Mouse (Mus musculus) heart, embryonic 11.5 days (tissue): ENCODE measurements at regions not wholly inside any gene's neighbourhood (a gene's known extent, or its start where the extent isn't known, plus 50 kb on each side); places are given as distances from the start of the nearest gene placed in this dataset.

Source experiments
- ATAC-seq: fragments of 200-750 bp; cut with Nextera tagmentation; replicated peaks from 2 replicates; pipeline ENCODE4 v1.8.0; 2017; ENCODE audit warnings: moderate library complexity; ENCODE audit not compliant: insufficient number of reproducible peaks, low FRiP score, low TSS enrichment
- H3K27ac ChIP-seq: fragments of 300-500 bp; sonication (generic); 2 replicates; pipeline ENCODE4 v1.5.1; 2014; ENCODE audit warnings: mild to moderate bottlenecking, low read depth, low read length
- H3K27me3 ChIP-seq: fragments of 300-500 bp; sonication (generic); 2 replicates; pipeline ENCODE4 v1.6.1; 2014; ENCODE audit warnings: mild to moderate bottlenecking, low read length, mixed read lengths; ENCODE audit not compliant: control insufficient read depth, insufficient read depth
- H3K36me3 ChIP-seq: fragments of 300-500 bp; sonication (generic); 2 replicates; pipeline ENCODE4 v1.6.1; 2014; ENCODE audit warnings: mild to moderate bottlenecking, low read length, moderate library complexity, mixed read lengths; ENCODE audit not compliant: control insufficient read depth, insufficient read depth
- H3K4me1 ChIP-seq: fragments of 300-500 bp; sonication (generic); 2 replicates; pipeline ENCODE4 v1.6.1; 2014; ENCODE audit warnings: low read length; ENCODE audit not compliant: control insufficient read depth, insufficient read depth
- H3K4me2 ChIP-seq: fragments of 300-500 bp; sonication (generic); 2 replicates; pipeline ENCODE4 v1.6.1; 2014; ENCODE audit warnings: mild to moderate bottlenecking, moderate library complexity
- H3K4me3 ChIP-seq: fragments of 300-500 bp; sonication (generic); 2 replicates; pipeline ENCODE4 v1.5.1; 2014; ENCODE audit warnings: low read depth, low read length
- H3K9ac ChIP-seq: fragments of 300-500 bp; sonication (generic); 2 replicates; pipeline ENCODE4 v1.6.1; 2014; ENCODE audit warnings: mild to moderate bottlenecking, low read depth, low read length, moderate library complexity
- H3K9me3 ChIP-seq: fragments of 300-500 bp; sonication (generic); replicated peaks from 2 replicates; pipeline ENCODE4 v1.6.1; 2016; ENCODE audit warnings: low read length; ENCODE audit not compliant: control insufficient read depth
- WGBS: fragments of 180-500 bp; shearing (Covaris S2); extraction: QIAGEN DNeasy Blood & Tissue Kit; methylation state at CpG from one replicate; pipeline ENCODE4 v1.1.7; 2014; ENCODE audit not compliant: insufficient replicate concordance; 5-methylcytosine and 5-hydroxymethylcytosine counted together

DNA sequence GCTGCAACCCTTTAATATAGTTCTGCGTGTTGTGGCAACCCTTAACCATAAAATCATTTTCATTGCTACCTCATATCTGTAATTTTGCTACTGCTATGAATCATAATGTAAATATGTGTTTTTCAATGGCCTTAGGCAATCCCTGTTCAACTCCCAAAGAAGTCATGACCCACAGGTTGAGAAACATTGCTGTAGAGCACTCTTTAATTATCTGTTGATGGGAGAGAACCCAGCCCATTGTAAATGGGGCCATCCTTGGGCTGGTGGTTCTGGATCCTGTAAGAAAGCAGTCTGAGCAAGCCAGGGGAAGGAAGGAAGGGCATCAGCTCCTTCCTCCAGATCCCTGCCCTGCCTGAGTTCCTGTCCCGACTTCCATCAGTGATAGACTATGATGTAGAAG lies 148.6 kb downstream of the Rybp start:
- H3K9me3 ChIP-seq, result no peaks in the 10 kb centered on the region
- peaks cover 16% of the 10 kb centered on the region for H3K27me3 ChIP-seq
- H3K36me3 ChIP-seq, result no peaks in the 10 kb centered on the region
- no peak overlapping the region for H3K4me2 ChIP-seq
- H3K9ac ChIP-seq, result no peak overlapping the region
- H3K4me3 ChIP-seq, result no peak overlapping the region
- no peak overlapping the region for H3K27ac ChIP-seq
- peaks cover 8% of the 10 kb centered on the region for H3K4me1 ChIP-seq
- ATAC-seq, result no peak
- 76% methylated on average over 2 of the region's 2 CpGs for WGBS

- ATAC-seq, result no peak
- H3K27ac ChIP-seq, result no peak overlapping the region
- H3K4me1 ChIP-seq, result peaks cover 4% of the 10 kb centered on the region; the same call in 1 of the 2 replicates
- WGBS, result 49% methylated on average over 2 of the region's 2 CpGs
- H3K4me3 ChIP-seq, result no peak overlapping the region
- H3K36me3 ChIP-seq, result no peaks in the 10 kb centered on the region
- H3K9me3 ChIP-seq, result no peaks in the 10 kb centered on the region
- H3K9ac ChIP-seq, result no peak overlapping the region
- H3K4me2 ChIP-seq, result no peak overlapping the region
- peaks cover 12% of the 10 kb centered on the region for H3K27me3 ChIP-seq
These were observed 152.1 kb downstream of the Rybp start for GRCm38 (mm10) chr6:100135177-100135576.

GRCm38 (mm10) chr6:100133970-100134369 lies 153.3 kb downstream of the Rybp start:
- Histone ChIP-seq H3K9ac (no peak overlapping the region), H3K27me3 (peaks cover 4% of the 10 kb centered on the region), H3K4me2 (no peak overlapping the region), H3K27ac (no peak overlapping the region), H3K36me3 (no peaks in the 10 kb centered on the region), H3K9me3 (no peaks in the 10 kb centered on the region), H3K4me1 (peaks cover 4% of the 10 kb centered on the region; the same call in 1 of the 2 replicates), H3K4me3 (no peak overlapping the region)
- WGBS, result 77% methylated on average over 9 of the region's 9 CpGs
- ATAC-seq, result no peak

DNA sequence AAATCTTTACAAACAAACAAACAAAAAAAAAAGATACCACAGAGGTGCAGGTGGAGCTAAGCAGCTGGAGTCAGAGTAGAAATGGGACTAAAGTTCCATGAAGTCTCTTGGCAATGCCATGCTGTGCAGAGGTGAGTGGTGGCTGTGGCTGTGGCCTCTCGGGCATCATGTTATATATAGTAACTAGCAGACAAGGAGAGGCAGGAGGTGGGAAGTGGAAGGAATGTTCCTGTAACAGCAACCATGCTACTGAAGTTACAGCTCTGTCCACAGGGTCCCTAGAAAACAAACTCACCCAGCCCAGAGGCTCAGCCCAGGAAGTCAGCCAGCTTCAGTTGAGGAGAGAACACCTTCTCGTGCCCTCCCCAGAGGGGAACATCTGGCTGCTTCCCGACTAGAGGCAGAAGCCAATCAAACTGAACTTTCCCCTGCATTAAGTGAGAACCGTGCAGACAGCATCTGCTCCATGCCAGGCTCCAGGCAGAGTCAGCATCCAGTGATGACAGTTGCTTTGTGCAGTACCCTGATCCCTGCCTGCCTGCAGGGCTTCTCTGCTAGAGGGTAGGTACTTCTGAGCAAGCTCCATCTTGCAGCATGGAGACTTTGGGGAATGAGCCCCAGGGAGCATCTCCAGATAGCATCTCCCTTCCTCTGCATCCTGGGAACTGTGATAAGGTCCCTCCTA lies 154.2 kb downstream of the Rybp start:
- Histone ChIP-seq H3K4me2 (no peak overlapping the region), H3K27me3 (peaks cover 2% of the 10 kb centered on the region), H3K36me3 (no peaks in the 10 kb centered on the region), H3K9me3 (no peaks in the 10 kb centered on the region), H3K4me3 (no peak overlapping the region), H3K4me1 (peaks cover 4% of the 10 kb centered on the region), H3K27ac (peak overlapping the region; percentile 18; the same call in 1 of the 2 replicates), H3K9ac (no peak overlapping the region)
- WGBS, result 16% methylated on average over 4 of the region's 4 CpGs
- ATAC-seq, result peak; percentile 43; the same call in 1 of the 2 replicates

DNA sequence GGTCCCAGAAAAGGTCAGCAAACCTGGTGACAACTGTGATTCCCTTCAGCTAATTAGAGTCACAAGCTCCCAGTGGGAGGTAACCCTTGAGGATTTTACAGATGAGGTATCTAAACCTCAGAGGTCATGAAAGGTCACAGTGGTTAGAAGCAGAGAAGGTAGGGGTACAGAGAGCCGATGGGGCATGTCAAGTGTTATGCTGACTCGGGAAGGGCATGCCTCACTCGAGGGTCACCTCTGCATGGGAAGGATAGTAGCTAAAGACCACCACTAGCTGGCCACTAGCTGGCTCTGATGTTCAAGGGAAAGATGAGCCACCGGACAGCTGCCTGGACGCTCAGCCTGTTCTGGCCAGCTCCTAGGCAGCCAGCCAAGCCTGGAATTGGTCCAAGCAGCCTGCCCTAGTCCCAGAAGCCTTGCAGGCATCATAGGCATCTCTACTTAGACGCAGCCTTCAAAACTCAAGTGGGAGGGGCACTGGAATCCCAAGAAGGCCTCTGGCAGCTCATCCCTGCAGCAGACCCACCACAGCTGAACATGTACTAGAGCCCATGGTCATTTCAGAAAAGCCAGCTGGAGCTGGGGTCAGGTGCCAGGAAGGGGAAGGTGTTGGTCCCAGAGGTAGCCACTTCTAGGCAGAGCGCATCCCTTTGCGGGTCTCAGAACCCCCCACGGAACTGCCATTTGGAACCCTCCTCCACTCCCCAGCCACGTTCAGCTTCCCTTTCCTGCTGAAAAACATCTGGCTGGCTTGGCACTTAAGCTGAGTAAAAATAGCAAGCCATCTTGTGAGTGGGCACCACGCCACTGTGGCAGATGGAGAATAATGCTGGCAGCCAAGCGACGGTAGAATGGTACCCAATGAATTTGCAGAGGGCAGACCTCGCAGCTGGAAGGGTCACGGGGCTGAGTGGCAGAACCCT lies 159.8 kb downstream of the Rybp start:
- Histone ChIP-seq H3K27ac (peak overlapping the region; percentile 24; the same call in 1 of the 2 replicates), H3K4me3 (no peak overlapping the region), H3K4me2 (no peak overlapping the region), H3K9me3 (no peaks in the 10 kb centered on the region), H3K9ac (no peak overlapping the region), H3K36me3 (no peaks in the 10 kb centered on the region), H3K4me1 (peaks cover 25% of the 10 kb centered on the region), H3K27me3 (peaks cover 8% of the 10 kb centered on the region)
- WGBS, result 47% methylated on average over 15 of the region's 15 CpGs
- peak; percentile 64 for ATAC-seq

DNA sequence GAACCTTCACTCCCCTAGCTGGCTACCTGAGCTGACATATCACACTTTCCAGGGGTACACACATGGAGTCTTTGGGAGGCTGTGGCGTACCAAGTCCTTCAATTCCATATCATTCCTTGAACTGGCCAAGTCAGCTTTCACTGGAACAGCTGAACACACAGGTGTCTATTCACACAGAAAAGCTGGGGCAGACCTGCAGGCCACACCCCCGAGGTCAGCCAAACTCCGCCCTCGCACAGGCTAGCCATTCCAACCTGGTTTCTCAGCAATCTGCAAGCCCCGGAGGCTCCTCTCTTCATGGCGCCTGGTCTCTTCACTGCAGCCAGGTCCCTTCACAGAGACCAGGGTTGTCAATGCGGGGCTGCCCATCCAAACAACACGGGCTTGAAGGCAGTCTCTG lies 160.5 kb downstream of the Rybp start:
- 47% methylated on average over 8 of the region's 8 CpGs for WGBS
- Histone ChIP-seq H3K4me1 (peaks cover 25% of the 10 kb centered on the region), H3K27me3 (peaks cover 8% of the 10 kb centered on the region), H3K27ac (peak overlapping the region; percentile 24; the same call in 1 of the 2 replicates), H3K4me3 (no peak overlapping the region), H3K4me2 (no peak overlapping the region), H3K9ac (no peak overlapping the region), H3K9me3 (no peaks in the 10 kb centered on the region), H3K36me3 (no peaks in the 10 kb centered on the region)
- ATAC-seq, result no peak

DNA sequence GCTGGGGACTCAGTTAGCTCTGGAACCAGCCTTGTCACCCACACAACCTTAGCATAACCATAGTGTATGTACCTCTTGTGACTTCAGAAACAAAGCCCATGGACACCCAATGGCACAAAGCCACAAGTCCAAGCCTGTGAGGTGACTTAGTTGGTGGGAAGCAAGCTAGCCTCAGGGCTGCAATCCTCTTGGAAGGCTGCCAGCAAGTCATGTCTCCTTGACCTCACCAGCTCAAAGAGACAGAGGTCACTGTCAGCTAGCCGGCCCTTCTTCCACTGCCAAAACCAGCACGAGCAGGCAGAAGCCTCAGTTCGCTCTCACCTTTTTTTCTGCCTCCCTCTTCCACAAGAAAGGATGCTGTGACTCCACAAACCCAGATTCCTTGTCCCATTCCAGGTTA lies 161.0 kb downstream of the Rybp start:
- Histone ChIP-seq H3K4me2 (no peak overlapping the region), H3K9me3 (no peaks in the 10 kb centered on the region), H3K4me3 (no peak overlapping the region), H3K27ac (no peak overlapping the region), H3K4me1 (peaks cover 25% of the 10 kb centered on the region), H3K9ac (no peak overlapping the region), H3K27me3 (peaks cover 10% of the 10 kb centered on the region), H3K36me3 (no peaks in the 10 kb centered on the region)
- WGBS, result 46% methylated on average over 3 of the region's 3 CpGs
- ATAC-seq, result no peak

- Histone ChIP-seq H3K4me2 (no peak overlapping the region), H3K4me3 (no peak overlapping the region), H3K9ac (no peak overlapping the region), H3K9me3 (no peaks in the 10 kb centered on the region), H3K36me3 (no peaks in the 10 kb centered on the region), H3K27ac (no peak overlapping the region), H3K4me1 (peaks cover 11% of the 10 kb centered on the region), H3K27me3 (peaks cover 11% of the 10 kb centered on the region)
- 32% methylated on average over 6 of the region's 6 CpGs for WGBS
- ATAC-seq, result no peak
These were observed 166.0 kb downstream of the Rybp start for GRCm38 (mm10) chr6:100121240-100121639.
